Mouse (Mus musculus) heart, embryonic 11.5 days (tissue): ENCODE measurements around the gene G6pc3. TPM values are rescaled to one million over a fixed set of nuclear protein-coding genes. Genes with fewer than 3 reads are reported as not detected.

Experiments
- ATAC-seq: fragments of 200-750 bp; cut with Nextera tagmentation; replicated peaks from 2 replicates; pipeline ENCODE4 v1.8.0; 2017; ENCODE audit warnings: moderate library complexity; ENCODE audit not compliant: insufficient number of reproducible peaks, low FRiP score, low TSS enrichment
- H3K27ac ChIP-seq: fragments of 300-500 bp; sonication (generic); 2 replicates; pipeline ENCODE4 v1.5.1; 2014; ENCODE audit warnings: mild to moderate bottlenecking, low read depth, low read length
- H3K27me3 ChIP-seq: fragments of 300-500 bp; sonication (generic); 2 replicates; pipeline ENCODE4 v1.6.1; 2014; ENCODE audit warnings: mild to moderate bottlenecking, low read length, mixed read lengths; ENCODE audit not compliant: control insufficient read depth, insufficient read depth
- H3K36me3 ChIP-seq: fragments of 300-500 bp; sonication (generic); 2 replicates; pipeline ENCODE4 v1.6.1; 2014; ENCODE audit warnings: mild to moderate bottlenecking, low read length, moderate library complexity, mixed read lengths; ENCODE audit not compliant: control insufficient read depth, insufficient read depth
- H3K4me1 ChIP-seq: fragments of 300-500 bp; sonication (generic); 2 replicates; pipeline ENCODE4 v1.6.1; 2014; ENCODE audit warnings: low read length; ENCODE audit not compliant: control insufficient read depth, insufficient read depth
- H3K4me2 ChIP-seq: fragments of 300-500 bp; sonication (generic); 2 replicates; pipeline ENCODE4 v1.6.1; 2014; ENCODE audit warnings: mild to moderate bottlenecking, moderate library complexity
- H3K4me3 ChIP-seq: fragments of 300-500 bp; sonication (generic); 2 replicates; pipeline ENCODE4 v1.5.1; 2014; ENCODE audit warnings: low read depth, low read length
- H3K9ac ChIP-seq: fragments of 300-500 bp; sonication (generic); 2 replicates; pipeline ENCODE4 v1.6.1; 2014; ENCODE audit warnings: mild to moderate bottlenecking, low read depth, low read length, moderate library complexity
- H3K9me3 ChIP-seq: fragments of 300-500 bp; sonication (generic); replicated peaks from 2 replicates; pipeline ENCODE4 v1.6.1; 2016; ENCODE audit warnings: low read length; ENCODE audit not compliant: control insufficient read depth
- WGBS: fragments of 180-500 bp; shearing (Covaris S2); extraction: QIAGEN DNeasy Blood & Tissue Kit; methylation state at CpG from one replicate; pipeline ENCODE4 v1.1.7; 2014; ENCODE audit not compliant: insufficient replicate concordance; 5-methylcytosine and 5-hydroxymethylcytosine counted together
- polyA plus RNA-seq: library from polyadenylated mRNA; unstranded; fragments of >200 nt; fragmentation: Nextera tagmentation; extraction: Ambion mirVana; gene quantifications from 2 replicates; pipeline ENCODE4 v1.2.1, GENCODE M21; 2014

G6pc3 gene
- polyA plus RNA-seq, 1 experiment from 2014 or later: 27.9 TPM

DNA sequence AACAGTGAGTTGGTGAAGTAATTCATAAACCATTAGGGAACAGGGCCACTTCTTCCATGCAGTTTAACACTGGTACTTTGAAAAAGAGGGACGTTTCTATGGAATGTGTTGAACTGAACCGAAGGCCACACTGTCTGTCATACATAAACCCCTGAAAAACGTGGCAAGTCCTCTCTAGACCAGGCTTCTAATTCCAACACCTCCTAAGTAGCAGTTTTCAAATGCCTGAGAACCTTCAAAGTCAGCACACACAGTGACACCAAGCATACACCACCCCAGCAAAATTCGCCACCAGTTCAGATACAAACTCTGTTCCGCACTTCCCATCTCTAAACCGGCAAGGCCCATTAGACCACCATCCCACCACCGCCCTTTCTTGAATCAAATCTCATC, 5.2 kb upstream of the G6pc3 start:
- 0 out of 2 replicates have a peak, but pooled peaks cover 6% of the 10 kb centered on the region for H3K36me3 ChIP-seq
- no peaks in the 10 kb centered on the region for H3K27me3 ChIP-seq
- H3K9ac ChIP-seq: peak overlapping the region; percentile 93
- 5% methylated on average over 7 of the region's 7 CpGs for WGBS
- H3K4me2 ChIP-seq: peak overlapping the region; percentile 86
- H3K4me3 ChIP-seq: peak overlapping the region; percentile 97
- no peak for ATAC-seq
- H3K9me3 ChIP-seq: no peaks in the 10 kb centered on the region
- H3K27ac ChIP-seq: peak overlapping the region; percentile 94
- peaks cover 13% of the 10 kb centered on the region; the same call in 1 of the 2 replicates for H3K4me1 ChIP-seq

GRCm38 (mm10) chr11:102184646-102185495, 4.5 kb upstream of the G6pc3 start, which contains the start of gene Lsm12:
Gene Lsm12 (minus strand): TSS chr11:102185296.
- Histone ChIP-seq H3K4me3 (peak within 1 kb of the TSS; percentile 97), H3K36me3 (0 out of 2 replicates have a peak, but pooled peaks cover 4% of the 10 kb centered on the region), H3K27me3 (no peaks in the 10 kb centered on the region), H3K27ac (peak within 1 kb of the TSS; percentile 94), H3K9ac (peak within 1 kb of the TSS; percentile 93), H3K9me3 (no peaks in the 10 kb centered on the region), H3K4me1 (peaks cover 13% of the 10 kb centered on the region; the same call in 1 of the 2 replicates), H3K4me2 (peak within 1 kb of the TSS; percentile 86)
- WGBS: under 1% methylated on average over 67 of the region's 70 CpGs
- peak; percentile 72 for ATAC-seq

DNA sequence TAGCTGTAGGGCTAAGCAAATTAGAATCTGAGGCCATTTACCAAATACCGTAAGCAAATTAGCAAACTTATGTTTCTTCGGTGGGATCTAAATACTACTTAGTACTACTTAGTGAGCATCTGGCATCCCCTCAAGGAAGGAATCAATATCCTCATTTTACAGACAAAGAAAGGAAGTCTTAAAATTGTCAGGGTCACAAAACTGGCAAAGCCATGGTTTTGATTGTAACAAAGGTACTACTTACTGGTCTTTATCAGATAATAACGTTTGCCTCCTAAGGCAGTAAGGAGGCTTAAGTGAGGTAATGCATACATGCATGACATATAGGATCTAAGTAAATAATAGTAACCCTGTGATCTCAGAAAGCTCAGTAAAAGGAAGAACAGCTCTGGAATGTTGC, 3.7 kb upstream of the G6pc3 start:
- 0 out of 2 replicates have a peak overlapping the region, but pooled peaks have one; percentile 94 for H3K27ac ChIP-seq
- no peak overlapping the region for H3K9ac ChIP-seq
- H3K9me3 ChIP-seq: no peaks in the 10 kb centered on the region
- peak overlapping the region; percentile 86 for H3K4me2 ChIP-seq
- no peaks in the 10 kb centered on the region for H3K27me3 ChIP-seq
- peak overlapping the region; percentile 97 for H3K4me3 ChIP-seq
- peaks cover 12% of the 10 kb centered on the region for H3K4me1 ChIP-seq
- 52% methylated on average over 3 of the region's 3 CpGs for WGBS
- ATAC-seq: no peak
- 0 out of 2 replicates have a peak, but pooled peaks cover 4% of the 10 kb centered on the region for H3K36me3 ChIP-seq

DNA sequence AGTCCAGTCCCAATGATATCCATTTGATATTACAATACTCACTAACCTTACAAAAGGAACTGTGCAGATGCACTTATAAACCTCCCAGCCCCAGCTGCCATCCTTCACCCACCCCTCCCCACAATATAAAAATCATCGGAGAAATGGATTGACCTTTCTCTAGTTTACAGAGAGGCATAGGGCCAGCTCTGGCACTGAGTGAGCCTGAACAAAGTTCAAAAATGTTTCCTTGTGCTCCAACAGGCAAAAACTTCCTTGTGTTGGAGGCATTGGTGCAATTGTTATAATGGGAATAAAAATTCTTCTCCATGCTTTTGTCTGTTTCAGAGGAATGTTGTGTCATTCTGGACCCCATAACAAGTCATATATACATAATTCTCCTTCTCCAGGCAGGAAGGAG, 3.2 kb upstream of the G6pc3 start:
- H3K27ac ChIP-seq: no peak overlapping the region

GRCm38 (mm10) chr11:102188980-102189379, 440 bp upstream of the G6pc3 start:
- peak overlapping the region; percentile 61 for H3K4me3 ChIP-seq
- no peaks in the 10 kb centered on the region for H3K9me3 ChIP-seq
- peak overlapping the region; percentile 76 for H3K4me2 ChIP-seq
- WGBS: 64% methylated on average over 6 of the region's 6 CpGs
- ATAC-seq: no peak
- H3K27me3 ChIP-seq: no peaks in the 10 kb centered on the region
- H3K4me1 ChIP-seq: peaks cover 14% of the 10 kb centered on the region
- H3K36me3 ChIP-seq: peaks cover 3% of the 10 kb centered on the region; the same call in 1 of the 2 replicates
- peak overlapping the region; percentile 72 for H3K9ac ChIP-seq
- no peak overlapping the region for H3K27ac ChIP-seq

More for the DNA sequence above, 3.2 kb upstream of the G6pc3 start:
- ATAC-seq: no peak
- H3K9me3 ChIP-seq: no peaks in the 10 kb centered on the region
- no peak overlapping the region for H3K9ac ChIP-seq
- 76% methylated on average over 1 of the region's 1 CpGs for WGBS
- H3K4me2 ChIP-seq: no peak overlapping the region
- H3K4me3 ChIP-seq: no peak overlapping the region
- H3K36me3 ChIP-seq: 0 out of 2 replicates have a peak, but pooled peaks cover 2% of the 10 kb centered on the region
- H3K4me1 ChIP-seq: peaks cover 17% of the 10 kb centered on the region
- H3K27me3 ChIP-seq: no peaks in the 10 kb centered on the region

GRCm38 (mm10) chr11:102190848-102191247, 1.4 kb downstream of the G6pc3 start:
- no peak overlapping the region for H3K4me3 ChIP-seq
- H3K4me2 ChIP-seq: peak overlapping the region; percentile 76; the same call in 1 of the 2 replicates
- peak overlapping the region; percentile 30; the same call in 1 of the 2 replicates for H3K9ac ChIP-seq
- ATAC-seq: no peak
- WGBS: 50% methylated on average over 4 of the region's 4 CpGs
- H3K4me1 ChIP-seq: peaks cover 11% of the 10 kb centered on the region
- H3K27me3 ChIP-seq: no peaks in the 10 kb centered on the region
- H3K27ac ChIP-seq: 0 out of 2 replicates have a peak overlapping the region, but pooled peaks have one; percentile 12
- peaks cover 7% of the 10 kb centered on the region; the same call in 1 of the 2 replicates for H3K36me3 ChIP-seq
- H3K9me3 ChIP-seq: no peaks in the 10 kb centered on the region

DNA sequence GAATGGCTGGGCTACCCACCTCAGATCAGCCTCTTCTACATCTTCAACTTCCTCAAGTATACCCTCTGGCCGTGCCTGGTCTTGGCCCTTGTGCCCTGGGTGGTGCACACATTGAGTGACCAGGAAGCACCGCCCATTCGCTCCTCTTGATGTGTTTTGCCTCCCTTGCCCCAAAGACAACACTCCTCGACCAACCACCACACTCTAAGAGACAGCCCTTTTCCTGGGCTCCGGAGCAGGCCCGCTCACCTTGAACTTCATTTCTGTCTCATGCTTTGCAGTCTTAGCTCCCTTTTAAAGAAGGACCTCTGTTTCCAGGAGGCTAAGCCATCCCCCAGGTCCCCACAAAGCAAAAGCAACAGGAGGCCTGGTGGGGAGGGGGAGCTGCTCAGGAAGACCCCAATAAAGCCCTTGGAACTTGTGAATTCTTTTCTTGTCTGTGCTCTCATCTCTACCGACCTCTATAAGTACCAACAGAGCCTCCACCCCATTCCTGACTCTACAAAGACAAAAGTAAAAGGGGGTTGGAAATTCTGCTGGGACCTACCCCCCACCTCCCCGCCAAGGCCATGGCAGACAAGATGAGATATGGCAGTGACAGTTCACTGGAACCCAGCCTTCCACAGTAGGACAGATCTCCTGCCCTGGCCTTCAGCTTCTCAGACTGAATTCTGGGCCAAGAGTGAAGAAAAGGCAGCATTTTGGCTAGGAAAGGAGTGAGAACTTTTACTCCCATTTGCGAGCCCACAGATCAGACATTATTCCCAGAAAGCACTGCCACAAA, 4.4 kb downstream of the G6pc3 start:
- Histone ChIP-seq H3K9ac (no peak overlapping the region), H3K27me3 (no peaks in the 10 kb centered on the region), H3K4me2 (no peak overlapping the region), H3K27ac (no peak overlapping the region), H3K4me1 (peaks cover 11% of the 10 kb centered on the region), H3K9me3 (no peaks in the 10 kb centered on the region), H3K4me3 (no peak overlapping the region), H3K36me3 (peaks cover 21% of the 10 kb centered on the region)
- ATAC-seq: no peak
- 80% methylated on average over 9 of the region's 9 CpGs for WGBS
